Mouse (Mus musculus) macrophage (primary cell): ENCODE measurements around the gene Vmn1r114. TPM values are rescaled to one million over a fixed set of nuclear protein-coding genes. Genes with fewer than 3 reads are reported as not detected.
"Not testable (repeated sequence)": the region's sequence is repeated elsewhere in the genome, so short reads cannot be mapped to it uniquely, and the experiment has no call there.

Experiments used
- H3K27ac ChIP-seq: fragments of 350-480 bp; formaldehyde crosslinking; 2 replicates; pipeline ENCODE4 v1.9.0; 2021
- H3K36me3 ChIP-seq: fragments of 350-480 bp; formaldehyde crosslinking; 2 replicates; pipeline ENCODE4 v1.9.0; 2021; ENCODE audit errors: inconsistent target
- H3K4me3 ChIP-seq: fragments of 350-480 bp; formaldehyde crosslinking; 2 replicates; pipeline ENCODE4 v1.9.0; 2021; ENCODE audit errors: inconsistent target
- H3K79me2 ChIP-seq: fragments of 350-480 bp; formaldehyde crosslinking; 2 replicates; pipeline ENCODE4 v1.9.0; 2021; ENCODE audit errors: inconsistent target
- WGBS: methylation state at CpG from one replicate; pipeline ENCODE4 v1.1.7; 2026; ENCODE audit warnings: inconsistent platforms; ENCODE audit not compliant: missing documents; 5-methylcytosine and 5-hydroxymethylcytosine counted together
- polyA plus RNA-seq: library from polyadenylated mRNA; stranded (reverse); fragments of 250-400 nt; gene quantifications from 3 replicates; pipeline ENCODE4 v1.2.4, GENCODE M21; 2018; ENCODE audit warnings: inconsistent platforms
- total RNA-seq, 78 experiments: library from RNA; depleted of rRNA; stranded (reverse); fragments of 250-400 nt; gene quantifications; 1 replicate in 9 of 78; 2 replicates in 24 of 78; 3 replicates in 43 of 78; 4 replicates in 2 of 78; pipeline ENCODE4 v1.2.4; 2018; ENCODE audit warnings: inconsistent platforms in 56 of 78

Vmn1r114 gene
- total RNA-seq (2018; cell fraction: chromatin; rRNA removed), result not detected
- not detected for total RNA-seq (2018; cell fraction: cytosol; rRNA removed)
- total RNA-seq (2018; cell fraction: nucleus; rRNA removed), result not detected
- polyA plus RNA-seq, result not detected in 3 replicates

- H3K27ac ChIP-seq, H3K4me3 ChIP-seq, H3K79me2 ChIP-seq, H3K36me3 ChIP-seq: not testable (repeated sequence)
- WGBS, result no CpG with 5 or more reads among the region's 5 CpGs
These were observed at the start of gene Vmn1r114 for GRCm38 (mm10) chr7:20812086-20812485. Gene Vmn1r114 (minus strand): TSS chr7:20812186.

- not testable (repeated sequence) for H3K36me3 ChIP-seq, H3K79me2 ChIP-seq, H3K4me3 ChIP-seq, H3K27ac ChIP-seq
- WGBS, result no CpG with 5 or more reads among the region's 3 CpGs
These were observed 32.9 kb upstream of the Vmn1r114 start, which contains the start of gene Vmn1r115 for GRCm38 (mm10) chr7:20844885-20845284. Gene Vmn1r115 (minus strand): TSS chr7:20844985.

GRCm38 (mm10) chr7:20786985-20787384 lies 25.0 kb downstream of the Vmn1r114 start, which contains the start of gene Vmn1r113:
Gene Vmn1r113 (plus strand): TSS chr7:20787285.
- H3K27ac ChIP-seq, H3K79me2 ChIP-seq, H3K4me3 ChIP-seq, H3K36me3 ChIP-seq: not testable (repeated sequence)
- 70% methylated on average over 2 of the region's 2 CpGs for WGBS

GRCm38 (mm10) chr7:20770885-20771284 lies 41.1 kb downstream of the Vmn1r114 start, which contains the start of gene Vmn1r112:
Gene Vmn1r112 (plus strand): TSS chr7:20771185.
- H3K36me3 ChIP-seq, H3K27ac ChIP-seq, H3K4me3 ChIP-seq, H3K79me2 ChIP-seq: not testable (repeated sequence)
- WGBS, result no CpG with 5 or more reads among the region's 3 CpGs

Other genes starting within 250 kb of the Vmn1r114 start
- gene Gm4141, start 235.9 kb downstream of the Vmn1r114 start, polyA plus RNA-seq, result not detected in 3 replicates
- gene Gm4513, start 213.2 kb downstream of the Vmn1r114 start, polyA plus RNA-seq, result not detected in 3 replicates
- not detected in 3 replicates for gene Vmn1r107, start 143.3 kb downstream of the Vmn1r114 start, polyA plus RNA-seq
- gene Vmn1r111, start 109.0 kb downstream of the Vmn1r114 start, polyA plus RNA-seq, result not detected in 3 replicates
- gene Gm10668, start 81.6 kb downstream of the Vmn1r114 start, polyA plus RNA-seq, result not detected in 3 replicates
- not detected in 3 replicates for gene Vmn1r112, start 41.0 kb downstream of the Vmn1r114 start, polyA plus RNA-seq
- not detected in 3 replicates for gene Vmn1r113, start 24.9 kb downstream of the Vmn1r114 start, polyA plus RNA-seq
- gene Vmn1r115, start 32.8 kb upstream of the Vmn1r114 start, polyA plus RNA-seq, result not detected in 3 replicates
- gene Vmn1r116, start 60.1 kb upstream of the Vmn1r114 start, polyA plus RNA-seq, result not detected in 3 replicates
- gene Vmn1r117, start 71.9 kb upstream of the Vmn1r114 start, polyA plus RNA-seq, result not detected in 3 replicates
- not detected in 3 replicates for gene Vmn1r118, start 100.2 kb upstream of the Vmn1r114 start, polyA plus RNA-seq
- gene Vmn1r119, start 200.3 kb upstream of the Vmn1r114 start, polyA plus RNA-seq, result not detected in 3 replicates
- gene Vmn1r120, start 241.6 kb upstream of the Vmn1r114 start, polyA plus RNA-seq, result not detected in 3 replicates